Mouse (Mus musculus) gastrocnemius, adult 2 months (tissue): ENCODE results near the gene Zfp719. TPM values are rescaled to one million over a fixed set of nuclear protein-coding genes. Genes with fewer than 3 reads are reported as not detected.
A peak's percentile ranks its signal among the peaks of the same experiment; 100 is the strongest.

Source experiments
- DNase-seq: peaks from one replicate; pipeline ENCODE4 v3.0.0; 2022
- H3K27ac ChIP-seq: fragments of 200-600 bp; 2 replicates; pipeline ENCODE4 v1.8.1; 2022; ENCODE audit warnings: mild to moderate bottlenecking
- H3K4me3 ChIP-seq: fragments of 200-600 bp; 2 replicates; pipeline ENCODE4 v1.8.1; 2022; ENCODE audit warnings: mild to moderate bottlenecking, moderate library complexity
- CTCF ChIP-seq: fragments of 200-600 bp; IDR thresholded peaks from 2 replicates; pipeline ENCODE4 v1.8.1; 2022; ENCODE audit warnings: antibody characterized with exemption, mild to moderate bottlenecking, moderate library complexity
- intact Hi-C: fragments of 180-260 bp; cut with DNase I; formaldehyde crosslinking; loops from one replicate; pipeline ENCODE4 v1.15.1; 2025
- total RNA-seq, 2 experiments: library from RNA; stranded (reverse); gene quantifications; 2 replicates each; pipeline ENCODE4 v1.2.3; 2021

Zfp719 gene
- total RNA-seq, 2 experiments from 2014 or later: 3.1 to 4.9 TPM

DNA sequence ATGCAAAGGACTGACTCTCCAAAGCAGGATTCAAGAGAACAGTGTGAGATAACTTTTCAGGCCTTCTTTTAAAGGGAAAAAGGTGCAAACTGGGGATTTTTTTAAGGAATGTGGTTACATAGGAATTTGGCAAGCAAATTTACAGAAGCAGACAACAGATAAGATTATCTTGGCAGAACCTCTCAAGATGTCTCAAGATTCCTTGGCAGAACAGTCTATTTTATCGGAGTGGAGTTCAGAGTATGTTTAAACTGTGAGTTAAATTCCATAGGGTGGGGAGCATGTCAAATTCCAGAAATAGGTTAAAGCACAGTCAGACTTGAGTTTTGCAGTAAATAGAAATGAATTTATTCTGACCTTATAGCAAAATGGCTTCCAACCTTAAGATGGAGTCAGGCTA is 22.5 kb upstream of the Zfp719 start:
- Histone ChIP-seq H3K4me3 (no peak overlapping the region), H3K27ac (no peak overlapping the region)
- DNase-seq: no peak
- no peak for TF ChIP-seq CTCF
- intact Hi-C loops: no loop called here

GRCm38 (mm10) chr7:43562006-43562633 is 17.3 kb upstream of the Zfp719 start, which contains the start of gene Zfp658:
Zfp658 (plus strand) TSS chr7:43562256.
- Histone ChIP-seq H3K27ac (peak within 1 kb of the TSS; percentile 76), H3K4me3 (peak within 1 kb of the TSS; percentile 82)
- peak; percentile 85 for DNase-seq
- intact Hi-C loops: no loop called here
- TF ChIP-seq CTCF: no peak

DNA sequence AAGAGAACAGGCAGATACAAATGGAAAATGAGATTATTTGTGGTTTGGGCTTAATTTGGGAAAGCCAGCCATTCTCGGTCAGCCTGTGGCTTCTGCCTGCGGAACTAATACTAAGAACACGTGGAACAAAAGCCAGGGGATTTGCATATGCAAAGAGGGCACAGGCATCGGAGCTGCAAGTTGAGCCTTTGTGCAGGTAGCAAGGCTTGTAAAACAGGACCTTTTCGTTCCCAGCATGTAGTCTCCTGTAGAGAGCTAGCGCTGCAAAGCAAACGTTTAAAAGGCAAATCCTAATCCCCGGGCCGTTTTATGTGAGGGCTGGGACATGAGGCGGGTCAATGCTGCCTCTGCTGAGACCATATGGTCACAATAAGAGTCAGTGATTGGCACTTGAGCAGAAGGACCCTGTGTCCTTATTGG is 16.7 kb upstream of the Zfp719 start:
- Histone ChIP-seq H3K4me3 (peak overlapping the region; percentile 82), H3K27ac (peak overlapping the region; percentile 76)
- intact Hi-C loops: no loop called here
- no peak for DNase-seq
- no peak for TF ChIP-seq CTCF

DNA sequence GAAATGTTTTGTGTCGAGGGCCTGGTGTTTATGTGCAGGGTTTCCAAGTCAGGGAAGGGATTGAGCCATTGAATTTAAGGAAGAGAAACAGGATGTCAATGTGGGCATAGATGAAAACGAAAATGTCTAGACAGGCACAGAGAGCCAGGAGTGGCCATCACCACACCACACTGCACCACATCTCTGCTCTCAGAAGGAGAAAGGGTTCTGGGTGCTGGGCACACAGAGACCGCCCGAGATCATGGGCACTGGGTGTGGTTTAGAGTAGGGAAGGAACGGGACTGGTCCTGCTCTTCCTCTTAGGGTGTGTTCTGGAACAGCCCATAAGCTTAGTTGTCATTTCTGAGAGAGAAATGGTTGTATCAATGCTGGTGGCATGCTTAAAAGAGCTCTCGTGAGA is 16.1 kb upstream of the Zfp719 start:
- Histone ChIP-seq H3K4me3 (peak overlapping the region; percentile 82), H3K27ac (0 out of 2 replicates have a peak overlapping the region, but pooled peaks have one; percentile 76)
- no peak for TF ChIP-seq CTCF
- intact Hi-C loops: no loop called here
- no peak for DNase-seq

DNA sequence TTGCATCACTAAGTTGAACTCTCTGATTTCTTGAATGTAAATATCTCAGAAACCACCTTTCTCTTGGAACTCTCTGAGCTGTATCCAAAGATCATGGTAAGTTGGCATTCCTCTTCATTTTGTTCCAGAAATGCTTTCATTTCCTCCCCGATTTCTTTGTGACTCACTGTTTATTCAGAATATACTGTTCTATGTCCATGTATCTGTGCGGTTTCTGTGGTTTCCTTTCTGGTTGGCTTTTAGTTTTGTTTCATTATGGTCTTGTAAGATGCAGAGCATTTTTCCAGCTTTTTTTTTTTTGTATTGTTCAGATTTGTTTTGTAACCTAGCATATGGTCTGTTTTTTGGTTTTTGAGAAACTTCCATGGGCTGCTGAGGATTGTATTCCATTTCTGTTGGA is 8.2 kb upstream of the Zfp719 start:
- Histone ChIP-seq H3K27ac (no peak overlapping the region), H3K4me3 (no peak overlapping the region)
- no peak for DNase-seq
- intact Hi-C loops: no loop called here
- no peak for TF ChIP-seq CTCF

DNA sequence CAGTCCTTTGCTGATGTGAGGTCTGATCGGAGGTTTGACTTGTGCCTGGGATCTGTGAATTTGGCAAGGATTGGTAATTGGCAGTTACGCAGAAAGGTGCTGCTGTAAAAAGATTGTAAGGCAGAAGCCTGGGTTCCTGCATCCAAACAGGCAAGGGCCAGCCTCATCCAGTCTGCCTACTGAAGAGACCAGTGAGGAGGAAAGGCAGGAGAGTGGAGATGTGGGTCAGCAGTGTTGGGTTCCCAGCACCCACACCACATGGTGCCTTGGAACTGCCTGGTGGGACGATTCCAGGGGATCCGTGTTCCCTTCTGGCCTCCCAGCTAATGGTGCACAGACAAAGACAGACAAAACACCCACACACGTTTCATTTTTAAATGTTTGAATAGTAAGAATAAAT is 1.1 kb downstream of the Zfp719 start:
- Histone ChIP-seq H3K4me3 (peak overlapping the region; percentile 78), H3K27ac (peak overlapping the region; percentile 87)
- DNase-seq: no peak
- TF ChIP-seq CTCF: no peak
- intact Hi-C loops: loop anchor here (2.0 to 10.0 kb wide), 2 partner anchors 90 to 116 kb away; partner anchors contain the start of gene Vsig10l

- Histone ChIP-seq H3K4me3 (no peak overlapping the region), H3K27ac (no peak overlapping the region)
- TF ChIP-seq CTCF: peak; percentile 22; the same call in 1 of the 2 replicates
- intact Hi-C loops: loop anchor here (10.0 kb wide), 1 partner anchor 120 kb away; the partner anchor contains the start of gene Vsig10l
- no peak for DNase-seq
Measured at GRCm38 (mm10) chr7:43584790-43585189, 5.4 kb downstream of the Zfp719 start.

GRCm38 (mm10) chr7:43601884-43602283 is 22.5 kb downstream of the Zfp719 start:
- no peak for DNase-seq
- H3K4me3 ChIP-seq: no peak overlapping the region
- H3K27ac ChIP-seq: no peak overlapping the region
- TF ChIP-seq CTCF: no peak
- intact Hi-C loops: no loop called here

DNA sequence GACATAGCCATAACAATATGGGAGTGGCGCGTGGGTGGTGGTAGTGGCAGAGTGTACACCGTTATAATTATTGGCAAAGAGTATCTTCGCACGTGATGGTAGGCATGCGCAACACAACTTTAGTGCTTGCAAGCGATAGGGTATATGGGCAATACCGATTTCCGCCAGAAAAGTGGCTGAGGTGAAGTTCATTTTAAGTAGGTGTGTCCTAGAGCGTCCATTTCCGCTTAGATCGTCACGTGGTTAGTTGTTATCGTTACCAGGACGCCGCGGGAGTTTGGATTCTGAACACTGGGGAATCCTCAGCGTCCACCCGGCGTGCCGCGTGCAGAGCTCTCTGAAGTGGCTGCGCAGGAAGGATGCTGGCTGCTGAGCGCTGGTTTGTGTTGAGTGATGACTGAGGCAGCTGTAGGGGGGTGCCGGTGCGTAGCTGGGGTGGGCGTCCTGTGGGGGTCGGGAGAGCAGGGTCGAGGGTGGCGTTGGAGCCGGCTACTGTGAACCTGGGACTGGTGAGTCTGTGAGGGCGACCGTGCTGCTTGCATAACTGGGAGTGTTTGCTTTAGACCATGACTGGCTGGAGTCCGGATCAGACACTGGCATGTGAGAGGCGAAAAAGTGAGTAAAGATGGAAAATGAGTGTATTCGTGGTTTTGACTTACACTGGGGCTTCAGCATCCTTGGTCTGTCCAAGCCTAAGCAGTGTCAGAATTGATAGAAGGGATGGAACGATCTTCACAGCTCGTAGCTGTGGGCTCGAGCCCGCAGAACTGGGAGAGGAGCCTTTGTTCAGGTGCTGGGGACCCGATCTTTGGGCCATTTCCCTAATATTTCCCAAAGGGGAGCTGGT is 27.7 kb downstream of the Zfp719 start, which contains the start of gene Zfp819:
Gene Zfp819, plus strand, starts transcription at position 274 of the 847 bp plus-strand sequence.
- TF ChIP-seq CTCF: no peak
- Histone ChIP-seq H3K4me3 (peak within 1 kb of the TSS; percentile 65), H3K27ac (no peak within 1 kb of the TSS)
- intact Hi-C loops: no loop called here
- peak; percentile 47 for DNase-seq

DNA sequence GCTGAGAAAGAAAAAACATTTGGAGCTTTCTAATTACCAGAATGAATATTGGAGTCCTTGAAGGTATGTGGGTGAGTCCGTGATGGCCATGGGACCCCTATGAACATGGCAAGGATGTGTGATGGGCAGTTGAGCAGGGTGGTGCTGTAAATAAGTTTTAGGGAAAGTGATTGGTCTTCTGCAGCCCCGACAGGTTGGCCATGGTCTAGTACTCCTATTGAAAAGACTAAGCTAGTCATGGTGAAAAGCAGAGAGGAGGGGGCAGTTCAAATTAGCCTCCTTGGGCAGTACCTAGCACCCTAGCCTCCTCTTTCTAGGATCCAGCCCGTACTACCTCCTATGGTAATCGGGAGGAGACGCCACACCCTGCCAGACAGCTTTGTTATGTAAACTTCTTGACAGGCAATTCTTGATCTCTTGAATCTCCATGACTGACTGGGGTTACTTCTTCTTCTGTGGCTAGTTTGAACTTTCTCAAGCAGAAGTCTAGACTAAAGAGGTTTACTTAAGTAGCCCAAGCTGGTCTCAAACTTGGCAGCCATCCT is 28.4 kb downstream of the Zfp719 start:
- intact Hi-C loops: no loop called here
- TF ChIP-seq CTCF: no peak
- Histone ChIP-seq H3K4me3 (no peak overlapping the region), H3K27ac (no peak overlapping the region)
- no peak for DNase-seq

- intact Hi-C loops: no loop called here
- no peak for TF ChIP-seq CTCF
- H3K4me3 ChIP-seq: no peak overlapping the region
- H3K27ac ChIP-seq: no peak overlapping the region
- DNase-seq: no peak
Measured at GRCm38 (mm10) chr7:43608316-43608824, 29.0 kb downstream of the Zfp719 start.

DNA sequence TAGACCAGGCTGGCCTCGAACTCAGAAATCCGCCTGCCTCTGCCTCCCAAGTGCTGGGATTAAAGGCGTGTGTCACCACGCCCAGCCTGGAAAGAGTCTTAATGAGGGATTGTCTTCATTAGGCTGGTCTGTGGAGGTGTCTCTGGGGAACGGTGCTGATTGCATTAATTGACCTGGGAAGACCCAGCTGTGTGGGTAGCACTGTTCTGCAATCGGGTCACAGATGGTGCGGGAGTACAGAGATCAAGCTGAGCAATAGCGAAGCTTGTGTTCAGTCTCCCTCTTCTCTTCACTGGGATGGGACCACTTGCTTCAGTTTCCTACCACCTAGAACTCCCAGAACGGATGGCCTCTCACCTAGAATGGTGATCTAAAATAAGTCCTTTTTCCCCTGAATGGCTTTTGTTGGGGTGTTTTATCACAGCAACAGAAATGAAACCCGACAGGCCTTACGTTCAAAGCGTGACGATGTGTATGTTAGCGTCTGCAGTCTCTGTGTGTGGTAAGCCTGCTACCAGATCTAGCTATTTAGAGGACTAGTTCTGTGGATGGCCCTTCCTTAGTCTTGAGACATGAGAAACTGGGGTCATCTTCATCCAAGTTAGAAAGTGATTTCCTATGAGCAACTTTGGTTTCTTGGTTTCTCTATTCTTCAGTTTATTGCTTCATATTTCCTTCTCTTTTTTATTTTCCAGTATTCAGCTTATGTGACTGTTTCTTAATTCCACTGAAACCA is 34.6 kb downstream of the Zfp719 start:
- Histone ChIP-seq H3K4me3 (no peak overlapping the region), H3K27ac (no peak overlapping the region)
- TF ChIP-seq CTCF: no peak
- intact Hi-C loops: no loop called here
- no peak for DNase-seq
